Mouse (Mus musculus) kidney, adult 2 months (tissue): Measurements from ENCODE around the gene Ddc.

Experiments used
- CTCF ChIP-seq: fragments of 200-500 bp; conservative IDR thresholded peaks from 2 replicates; pipeline ENCODE4 v1.5.1; 2011; ENCODE audit warnings: low read depth, mild to moderate bottlenecking, control low read depth, low read length, moderate library complexity, mixed read lengths; ENCODE audit not compliant: insufficient read depth, insufficient read length
- POLR2A ChIP-seq: fragments of 200-500 bp; IDR thresholded peaks from one replicate; pipeline ENCODE4 v1.6.1; 2011; ENCODE audit warnings: low read depth, low read length, control low read depth

- TF ChIP-seq POLR2A = no peak
- no peak for TF ChIP-seq CTCF
Measured at GRCm38 (mm10) chr11:11865128-11865527, 32.8 kb downstream of the Ddc start.
